Mouse (Mus musculus) CD4-positive helper T cell, adult 2 months (primary cell): Measurements from ENCODE around the gene Hephl1.

Experiments used
- DNase-seq: peaks from one replicate; pipeline ENCODE4 v3.0.0-alpha.2; 2012; ENCODE audit warnings: low read depth, missing footprints, low spot score

Hephl1 gene

GRCm38 (mm10) chr9:15060026-15060425, 51.9 kb downstream of the Hephl1 start:
- DNase-seq, result peak; percentile 76

DNA sequence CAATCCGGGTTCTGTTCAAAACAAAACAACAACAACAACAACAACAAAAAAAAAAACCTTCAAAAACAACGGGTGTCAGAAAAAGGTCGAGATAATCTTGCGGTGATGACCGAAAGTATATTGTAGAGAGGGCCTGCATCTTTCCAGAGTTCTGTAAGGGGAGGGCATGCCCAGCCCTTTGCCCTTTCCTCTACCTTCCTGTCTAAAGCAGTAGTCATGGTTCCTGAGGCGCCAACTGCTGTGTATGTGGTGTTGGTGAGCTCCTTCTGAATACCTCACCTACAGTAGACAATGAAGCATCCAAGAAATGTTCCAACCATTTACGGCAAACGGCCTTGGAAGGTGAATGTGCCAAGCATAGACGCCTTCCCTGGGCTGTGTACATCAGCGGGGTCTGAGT, 66.2 kb downstream of the Hephl1 start:
- no peak for DNase-seq

GRCm38 (mm10) chr9:15045084-15045669, 66.7 kb downstream of the Hephl1 start, which contains the start of gene Panx1:
Gene Panx1, minus strand, starts transcription at chr9:15045478.
- DNase-seq, result peak; percentile 91

- peak; percentile 34 for DNase-seq
Measured at GRCm38 (mm10) chr9:15044391-15045083, 67.4 kb downstream of the Hephl1 start.

GRCm38 (mm10) chr9:15041556-15041955, 70.4 kb downstream of the Hephl1 start:
- DNase-seq, result no peak

DNA sequence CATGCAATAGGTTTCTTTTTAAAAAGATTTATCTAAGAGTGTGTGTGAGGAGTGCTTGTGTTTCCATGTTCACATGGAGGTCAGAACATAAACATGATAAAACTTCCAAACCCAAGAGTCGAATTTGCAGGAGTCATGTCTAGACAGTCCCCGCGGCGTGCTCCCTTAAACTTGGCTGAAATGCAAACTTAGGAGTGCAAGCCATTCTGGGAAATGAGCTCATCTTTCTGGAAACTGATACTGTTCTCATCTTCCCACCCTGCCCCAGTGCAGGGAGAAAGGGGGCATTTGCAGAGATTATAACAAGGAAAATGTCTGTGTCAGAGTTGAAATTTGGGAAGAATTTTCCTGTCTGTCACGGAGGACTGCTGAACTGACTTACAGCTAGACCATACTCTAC, 72.1 kb downstream of the Hephl1 start:
- DNase-seq, result no peak

DNA sequence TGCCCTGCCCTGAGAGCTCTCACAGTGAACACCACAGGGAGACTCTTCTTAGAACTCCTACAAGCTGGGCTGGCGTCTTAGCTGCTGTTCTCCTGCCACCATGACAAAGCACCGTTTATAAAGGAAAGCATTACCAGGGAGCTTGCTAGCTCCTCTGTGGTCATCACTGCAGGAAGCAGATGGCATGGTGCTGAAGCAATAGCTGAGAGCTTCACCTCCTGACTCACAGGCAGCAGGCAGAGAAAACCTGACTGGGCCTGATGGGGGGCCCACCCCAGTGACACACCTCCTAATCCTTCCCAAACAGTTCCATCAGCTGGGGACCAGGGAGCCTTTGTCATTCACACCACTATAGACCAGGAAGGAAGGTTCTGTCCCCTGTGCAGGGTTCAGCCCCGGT, 74.2 kb downstream of the Hephl1 start:
- DNase-seq, result no peak

GRCm38 (mm10) chr9:15037237-15037636, 74.7 kb downstream of the Hephl1 start:
- no peak for DNase-seq

GRCm38 (mm10) chr9:15036807-15037206, 75.1 kb downstream of the Hephl1 start:
- DNase-seq, result no peak

DNA sequence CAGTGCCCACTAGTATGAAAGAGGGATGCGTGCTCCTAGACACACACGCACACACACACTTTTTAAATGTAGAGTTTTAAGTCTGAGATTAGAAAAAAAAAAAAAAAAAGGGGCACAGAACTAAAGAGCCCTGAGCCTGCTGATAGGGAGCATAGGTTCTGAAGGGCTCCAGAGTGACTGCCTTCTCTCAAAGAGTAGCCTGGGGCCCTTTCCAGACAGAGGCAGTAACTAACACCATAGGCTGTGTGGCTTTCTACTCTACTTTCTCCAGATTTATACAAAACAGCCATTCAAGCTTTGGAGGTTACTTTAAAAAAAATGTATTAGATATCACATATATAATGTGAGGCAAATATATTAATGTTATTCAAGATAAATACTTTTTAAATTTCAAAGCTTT, 75.5 kb downstream of the Hephl1 start:
- no peak for DNase-seq

GRCm38 (mm10) chr9:15035979-15036378, 75.9 kb downstream of the Hephl1 start:
- no peak for DNase-seq

DNA sequence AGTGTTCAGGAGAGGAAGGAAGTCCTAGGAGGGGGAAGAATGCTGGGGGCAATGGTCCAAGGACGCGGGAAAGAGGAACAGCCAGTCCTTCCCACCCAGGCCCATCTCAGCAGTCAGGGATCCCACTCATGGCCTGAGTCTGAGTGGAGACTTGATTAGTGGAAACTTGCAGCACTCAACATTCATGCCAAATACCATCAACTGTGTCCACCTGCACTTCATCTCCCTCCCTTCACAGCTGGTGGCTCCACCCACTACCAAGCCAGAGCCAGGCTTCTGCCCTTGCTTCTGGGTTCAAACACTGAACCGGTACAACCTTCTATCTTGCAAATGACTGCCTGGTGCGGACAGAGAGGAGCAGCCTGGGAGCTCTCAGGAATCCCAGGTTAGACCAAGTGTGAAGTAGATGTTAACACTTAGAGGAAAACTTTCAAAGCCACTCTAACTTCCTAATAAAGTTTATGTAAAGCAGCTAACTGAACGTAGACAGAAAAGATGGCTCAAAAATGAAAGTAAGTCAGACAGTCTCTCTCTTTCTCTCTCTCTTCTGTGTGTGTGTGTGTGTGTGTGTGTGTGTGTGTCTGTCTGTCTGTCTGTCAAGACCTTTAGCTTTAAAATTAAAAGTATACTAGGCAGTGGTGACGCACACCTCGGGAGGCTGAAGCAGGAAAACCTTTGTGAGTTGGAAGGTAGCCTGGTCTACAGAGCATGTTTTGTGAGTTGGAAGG, 77.2 kb downstream of the Hephl1 start:
- DNase-seq, result peak; percentile 52

DNA sequence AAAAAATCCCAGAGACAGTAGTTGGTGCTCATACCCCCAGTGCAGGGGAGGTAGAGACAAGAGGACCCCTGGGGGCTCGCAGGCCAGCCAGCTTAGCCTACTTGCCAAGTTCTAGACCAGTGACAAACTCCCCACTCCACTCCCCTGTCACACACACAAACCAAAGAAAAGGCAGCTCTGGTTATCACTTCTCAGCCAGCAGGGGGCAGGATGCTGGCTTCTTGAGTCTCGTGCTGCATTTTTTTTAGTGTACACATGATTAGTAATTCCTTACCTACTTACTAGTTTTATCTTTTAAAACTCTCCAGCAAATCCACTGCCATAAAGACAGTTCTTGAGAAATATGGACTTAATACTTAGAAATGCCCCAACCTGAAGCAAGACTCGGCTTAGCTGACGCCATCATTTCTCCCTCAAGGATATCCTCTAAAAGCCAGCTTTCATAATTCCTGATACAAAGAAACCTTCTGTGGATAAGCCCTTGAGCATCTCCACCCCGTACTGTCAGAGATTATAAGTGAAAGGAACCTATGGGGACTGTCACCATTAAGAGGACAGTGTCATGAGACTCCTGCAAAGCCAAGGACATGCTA, 78.2 kb downstream of the Hephl1 start:
- DNase-seq, result peak; percentile 64

DNA sequence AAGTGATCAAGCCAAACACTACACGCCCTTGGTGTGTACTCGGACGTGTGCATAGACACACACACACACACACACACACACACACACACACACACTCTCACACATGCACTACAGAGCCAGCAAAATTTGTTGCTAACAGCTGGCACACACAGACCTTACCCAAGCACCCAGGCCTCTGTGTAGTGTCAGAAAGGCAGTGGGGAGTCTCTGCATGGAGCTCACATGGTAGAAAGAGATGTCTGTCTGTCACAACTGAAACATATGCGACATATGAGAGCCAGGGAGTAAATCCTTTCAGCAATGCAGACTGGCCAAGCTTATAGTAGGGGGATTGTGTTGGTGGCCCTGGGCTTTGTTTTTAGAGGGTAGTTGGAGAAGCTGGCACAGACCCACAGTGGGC, 79.1 kb downstream of the Hephl1 start:
- no peak for DNase-seq

DNA sequence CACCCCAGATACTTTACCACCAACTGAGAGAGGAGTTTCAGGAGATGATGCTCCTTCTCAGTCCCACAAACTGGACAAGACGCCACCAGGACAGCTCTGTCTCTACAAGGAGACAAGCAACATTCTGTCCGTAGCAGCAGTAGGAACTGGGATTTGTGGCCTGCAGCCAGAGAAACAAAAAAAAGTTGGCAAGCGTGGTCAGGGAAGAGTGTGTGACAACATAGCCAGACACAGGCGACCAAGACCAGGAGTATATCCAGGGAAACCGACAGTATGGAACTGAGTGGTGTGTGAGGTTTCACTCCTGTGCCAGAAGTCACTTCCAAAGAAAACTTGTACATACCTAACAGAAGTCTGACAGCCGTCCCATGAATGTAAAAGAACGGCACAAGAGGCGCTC, 81.1 kb downstream of the Hephl1 start:
- DNase-seq, result no peak

DNA sequence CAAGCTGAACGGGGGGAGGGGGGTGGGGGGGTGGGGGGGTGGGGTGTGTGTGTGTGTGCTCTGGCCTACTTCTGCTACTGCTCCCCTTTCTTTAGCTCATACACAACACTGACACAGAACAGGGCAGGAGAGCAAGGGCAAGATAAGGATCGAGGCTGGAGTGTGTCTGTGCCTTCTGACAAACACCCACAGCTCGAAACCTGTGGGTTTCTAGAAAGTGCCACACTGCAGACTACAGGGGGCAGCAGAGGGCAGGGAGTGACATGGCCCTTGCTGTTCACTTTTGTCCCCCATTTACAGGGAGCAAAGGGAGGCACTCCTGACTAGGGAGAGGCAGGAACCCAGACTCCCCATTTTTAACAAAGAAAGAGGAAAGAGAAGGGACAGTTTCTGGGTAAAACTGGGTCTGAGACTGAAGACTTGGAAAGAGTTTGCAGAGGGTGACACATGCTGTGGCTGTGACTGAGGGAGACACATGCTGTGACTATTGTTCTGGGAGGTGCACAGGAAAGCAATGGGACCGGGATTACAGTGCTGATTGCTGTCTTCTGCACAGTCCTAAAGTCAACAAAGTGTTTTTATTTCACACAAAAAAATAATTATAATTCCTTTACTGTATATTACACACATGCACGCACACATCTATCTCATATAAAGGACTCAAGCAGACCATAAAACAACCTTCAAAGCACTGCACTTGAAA, 82.7 kb downstream of the Hephl1 start:
- DNase-seq, result peak; percentile 67

- DNase-seq, result peak; percentile 43
Measured at GRCm38 (mm10) chr9:15027725-15028124, 84.2 kb downstream of the Hephl1 start.

DNA sequence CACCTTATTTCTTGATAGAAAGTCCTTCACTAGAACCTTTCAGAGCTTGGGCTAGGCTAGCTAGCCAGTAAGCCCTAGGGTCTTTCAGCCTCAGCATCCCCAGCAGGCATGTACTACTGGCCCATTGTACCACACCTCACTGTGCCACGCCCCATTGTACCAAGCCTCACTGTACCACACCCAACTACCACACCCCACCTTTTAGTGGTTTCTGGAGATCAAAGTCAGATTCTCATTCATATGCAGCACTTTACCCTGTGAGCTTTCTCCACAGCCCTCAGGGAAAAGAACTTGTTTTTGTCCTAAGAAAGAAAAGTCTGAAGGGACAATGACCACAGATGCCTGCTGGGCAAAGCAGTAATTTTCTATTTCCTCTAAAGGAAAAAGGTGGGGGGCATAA, 88.9 kb downstream of the Hephl1 start:
- DNase-seq, result peak; percentile 60

DNA sequence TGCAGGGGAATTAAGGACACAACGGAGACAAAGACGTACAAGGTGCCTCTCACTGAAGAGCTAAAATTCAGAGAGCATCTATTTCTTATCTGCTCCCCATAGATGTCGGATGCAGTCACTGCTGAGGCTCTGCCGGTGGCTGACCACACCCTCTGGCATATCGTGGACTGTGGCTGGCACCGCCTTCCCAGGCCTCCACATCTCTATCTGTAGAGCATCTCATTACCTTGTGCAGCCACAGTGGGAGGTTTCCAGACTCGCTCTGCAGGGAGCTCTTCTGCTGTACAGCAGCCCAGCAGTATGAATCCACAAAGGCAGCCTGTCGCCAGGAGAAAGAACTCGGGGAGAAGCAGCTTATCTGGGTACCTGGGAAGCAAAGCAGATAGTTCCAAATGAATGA, 90.8 kb downstream of the Hephl1 start:
- DNase-seq, result peak; percentile 69

DNA sequence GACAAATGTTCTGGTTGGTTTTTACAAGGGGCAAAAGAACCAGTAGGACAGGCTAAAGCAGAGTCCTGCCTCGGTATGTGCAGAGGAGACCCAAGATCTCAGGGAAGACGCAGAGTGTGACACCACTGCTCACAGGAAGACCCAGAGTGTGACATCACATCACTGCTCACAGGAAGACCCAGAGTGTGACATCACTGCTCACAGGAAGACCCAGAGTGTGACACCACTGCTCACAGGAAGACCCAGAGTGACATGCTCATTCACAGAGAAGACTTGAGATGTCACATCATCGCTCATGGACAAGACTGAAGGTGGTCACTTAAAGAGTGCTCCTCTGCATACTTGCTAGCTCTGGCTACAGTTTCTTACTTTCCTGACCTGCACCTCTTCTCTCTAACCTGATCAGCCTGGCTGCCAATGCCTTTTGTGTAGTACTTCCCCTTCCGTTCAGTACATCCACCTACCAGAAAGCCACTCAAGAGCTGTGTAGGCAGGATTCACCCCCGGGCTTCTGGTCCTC, 91.3 kb downstream of the Hephl1 start:
- peak; percentile 69 for DNase-seq

DNA sequence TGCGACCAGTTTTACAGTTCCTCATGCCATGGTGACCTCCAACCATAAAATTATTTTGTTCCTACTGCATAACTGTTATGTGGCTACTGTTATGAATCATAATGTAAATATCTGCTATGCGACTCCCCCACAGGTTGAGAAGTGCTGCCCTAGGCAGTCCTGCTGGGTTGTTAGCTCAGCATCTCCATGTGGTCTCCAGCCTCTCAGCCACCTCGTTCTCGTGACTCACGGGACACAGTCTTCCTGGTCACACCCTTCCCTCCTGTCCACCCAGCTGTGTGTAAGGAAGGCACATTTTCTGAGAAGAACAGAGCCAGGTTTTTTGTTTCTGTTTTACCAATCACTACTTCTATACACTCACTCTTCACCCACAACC, 93.2 kb downstream of the Hephl1 start:
- DNase-seq, result peak; percentile 76
